Mouse (Mus musculus) hindbrain, embryonic 12.5 days (tissue): Measurements from ENCODE around the gene Cd300ld. TPM values are rescaled to one million over a fixed set of nuclear protein-coding genes. Genes with fewer than 3 reads are reported as not detected.
"Not testable (repeated sequence)": the region's sequence is repeated elsewhere in the genome, so short reads cannot be mapped to it uniquely, and the experiment has no call there.

ENCODE experiments used
- ATAC-seq: fragments of 200-750 bp; cut with Nextera tagmentation; 2 replicates; pipeline ENCODE4 v1.8.0; 2017; ENCODE audit warnings: moderate TSS enrichment; ENCODE audit not compliant: low FRiP score
- H3K27ac ChIP-seq: fragments of 300-500 bp; sonication (generic); 2 replicates; pipeline ENCODE4 v1.5.1; 2016; ENCODE audit warnings: mild to moderate bottlenecking
- H3K27me3 ChIP-seq: fragments of 300-500 bp; sonication (generic); 2 replicates; pipeline ENCODE4 v1.6.1; 2016; ENCODE audit warnings: mild to moderate bottlenecking
- H3K36me3 ChIP-seq: fragments of 300-500 bp; sonication (generic); 2 replicates; pipeline ENCODE4 v1.6.1; 2016; ENCODE audit warnings: mild to moderate bottlenecking
- H3K4me1 ChIP-seq: fragments of 300-500 bp; sonication (generic); 2 replicates; pipeline ENCODE4 v1.6.1; 2016
- H3K4me2 ChIP-seq: fragments of 300-500 bp; sonication (generic); replicated peaks from 2 replicates; pipeline ENCODE4 v1.6.1; 2016; ENCODE audit warnings: mild to moderate bottlenecking
- H3K4me3 ChIP-seq: fragments of 300-500 bp; sonication (generic); 2 replicates; pipeline ENCODE4 v1.5.1; 2016; ENCODE audit warnings: mild to moderate bottlenecking
- H3K9ac ChIP-seq: fragments of 300-500 bp; sonication (generic); 2 replicates; pipeline ENCODE4 v1.6.1; 2016; ENCODE audit warnings: mild to moderate bottlenecking, moderate library complexity
- H3K9me3 ChIP-seq: fragments of 300-500 bp; sonication (generic); replicated peaks from 2 replicates; pipeline ENCODE4 v1.6.1; 2016; ENCODE audit warnings: mild to moderate bottlenecking
- WGBS: fragments of 180-500 bp; shearing (Covaris S2); methylation state at CpG from one replicate; pipeline ENCODE4 v1.1.7; 2016; 5-methylcytosine and 5-hydroxymethylcytosine counted together
- polyA plus RNA-seq: library from polyadenylated mRNA; unstranded; fragments of >200 nt; fragmentation: Nextera tagmentation; extraction: Ambion mirVana; gene quantifications from 2 replicates; pipeline ENCODE4 v1.2.1, GENCODE M21; 2016

Cd300ld gene
- polyA plus RNA-seq = 0.10 and 0.12 TPM in 2 replicates

DNA sequence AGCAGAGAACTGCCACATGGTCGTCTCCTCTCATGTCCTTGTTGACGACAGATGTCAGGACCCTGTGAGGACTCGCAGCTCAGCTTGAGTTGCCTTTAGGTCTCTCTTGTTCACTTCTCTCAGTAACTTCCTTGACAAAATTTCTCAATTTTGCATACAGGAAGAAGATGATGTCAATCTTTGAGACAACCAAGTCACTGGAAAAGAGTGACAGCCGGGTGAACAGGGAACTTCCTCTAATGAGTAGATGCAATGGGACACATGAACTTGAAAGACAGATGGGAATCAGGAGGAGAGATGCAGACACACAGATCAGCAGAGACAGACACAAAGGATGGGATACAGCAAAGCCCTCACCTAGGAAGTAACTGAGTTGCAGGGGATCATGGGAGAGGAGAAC lies at the start of gene Cd300ld:
Cd300ld (minus strand) TSS at position 130 of the 400 bp plus-strand sequence.
- Histone ChIP-seq H3K4me3 (no peak within 1 kb of the TSS), H3K27ac (no peak within 1 kb of the TSS), H3K27me3 (no peaks in the 10 kb centered on the region), H3K9me3 (no peaks in the 10 kb centered on the region), H3K36me3 (no peaks in the 10 kb centered on the region), H3K4me1 (no peaks in the 10 kb centered on the region), H3K4me2 (no peak within 1 kb of the TSS), H3K9ac (no peak within 1 kb of the TSS)
- 86% methylated on average over 4 of the region's 4 CpGs for WGBS
- no peak for ATAC-seq

DNA sequence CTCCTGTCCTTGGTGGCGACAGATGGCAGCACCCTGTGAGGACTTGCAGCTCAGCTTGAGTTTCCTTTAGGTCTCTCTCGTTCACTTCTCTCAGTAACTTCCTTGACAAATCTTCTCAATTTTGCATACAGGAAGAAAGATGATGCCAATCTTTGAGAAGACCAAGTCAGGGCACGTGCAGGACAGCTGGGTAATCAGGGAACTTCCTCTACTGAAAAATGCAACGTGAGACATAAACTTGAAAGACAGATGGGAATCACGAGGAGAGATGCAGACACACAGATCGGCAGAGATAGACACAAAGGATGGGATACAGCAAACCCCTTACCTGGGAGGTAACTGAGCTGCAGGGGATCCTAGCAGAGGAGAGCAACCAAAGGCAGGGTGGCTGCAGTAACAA lies 47.9 kb upstream of the Cd300ld start, which contains the start of gene Cd300ld5:
Cd300ld5 (minus strand) TSS at position 101 of the 400 bp plus-strand sequence.
- WGBS = no CpG with 5 or more reads among the region's 6 CpGs
- H3K9ac ChIP-seq = not testable (repeated sequence)

DNA sequence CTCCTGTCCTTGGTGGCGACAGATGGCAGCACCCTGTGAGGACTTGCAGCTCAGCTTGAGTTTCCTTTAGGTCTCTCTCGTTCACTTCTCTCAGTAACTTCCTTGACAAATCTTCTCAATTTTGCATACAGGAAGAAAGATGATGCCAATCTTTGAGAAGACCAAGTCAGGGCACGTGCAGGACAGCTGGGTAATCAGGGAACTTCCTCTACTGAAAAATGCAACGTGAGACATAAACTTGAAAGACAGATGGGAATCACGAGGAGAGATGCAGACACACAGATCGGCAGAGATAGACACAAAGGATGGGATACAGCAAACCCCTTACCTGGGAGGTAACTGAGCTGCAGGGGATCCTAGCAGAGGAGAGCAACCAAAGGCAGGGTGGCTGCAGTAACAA lies 37.2 kb upstream of the Cd300ld start, which contains the start of gene Cd300ld4:
Cd300ld4 (minus strand) TSS at position 101 of the 400 bp plus-strand sequence.
- H3K9ac ChIP-seq, H3K4me3 ChIP-seq, H3K4me1 ChIP-seq, ATAC-seq, H3K4me2 ChIP-seq, H3K27me3 ChIP-seq, H3K9me3 ChIP-seq, H3K27ac ChIP-seq, H3K36me3 ChIP-seq: not testable (repeated sequence)
- WGBS = no CpG with 5 or more reads among the region's 6 CpGs

More for the DNA sequence above, 47.9 kb upstream of the Cd300ld start, which contains the start of gene Cd300ld5:
- not testable (repeated sequence) for H3K9me3 ChIP-seq, H3K36me3 ChIP-seq, H3K4me3 ChIP-seq, H3K4me1 ChIP-seq, H3K27ac ChIP-seq, ATAC-seq, H3K4me2 ChIP-seq, H3K27me3 ChIP-seq

DNA sequence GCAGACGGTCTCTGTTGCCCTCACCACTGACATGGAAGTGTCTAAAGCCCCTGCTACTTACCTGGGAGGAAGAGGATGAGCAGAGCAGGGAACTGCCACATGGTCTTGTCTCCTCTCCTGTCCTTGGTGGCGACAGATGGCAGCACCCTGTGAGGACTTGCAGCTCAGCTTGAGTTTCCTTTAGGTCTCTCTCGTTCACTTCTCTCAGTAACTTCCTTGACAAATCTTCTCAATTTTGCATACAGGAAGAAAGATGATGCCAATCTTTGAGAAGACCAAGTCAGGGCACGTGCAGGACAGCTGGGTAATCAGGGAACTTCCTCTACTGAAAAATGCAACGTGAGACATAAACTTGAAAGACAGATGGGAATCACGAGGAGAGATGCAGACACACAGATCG lies 26.4 kb upstream of the Cd300ld start, which contains the start of gene Cd300ld2:
Cd300ld2 (minus strand) TSS at position 101 of the 400 bp plus-strand sequence.
- not testable (repeated sequence) for H3K27me3 ChIP-seq, H3K9me3 ChIP-seq, H3K9ac ChIP-seq, H3K4me1 ChIP-seq, ATAC-seq, H3K4me2 ChIP-seq, H3K36me3 ChIP-seq, H3K4me3 ChIP-seq, H3K27ac ChIP-seq
- WGBS = no CpG with 5 or more reads among the region's 7 CpGs

DNA sequence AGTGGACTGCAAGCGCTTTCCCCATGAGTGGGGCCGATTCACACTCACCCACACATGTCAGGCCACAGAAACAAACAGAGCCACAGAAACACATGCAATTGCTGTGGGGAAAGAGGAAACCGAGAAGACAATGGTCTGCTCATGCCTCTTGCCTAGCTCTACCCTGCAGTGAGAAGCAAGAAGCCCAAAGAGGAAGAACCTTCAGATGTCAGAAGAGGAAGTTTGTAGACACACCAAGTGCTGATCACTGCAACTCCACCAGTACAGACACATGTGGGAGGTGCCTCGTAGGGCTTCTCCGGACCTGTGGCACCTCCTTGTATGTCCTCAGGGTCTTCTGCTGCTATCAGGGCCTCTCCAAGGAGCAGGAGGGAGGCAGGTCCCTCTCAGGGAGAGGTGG lies 14.3 kb upstream of the Cd300ld start:
- Histone ChIP-seq H3K9me3 (no peaks in the 10 kb centered on the region), H3K27ac (no peak overlapping the region), H3K4me1 (no peaks in the 10 kb centered on the region), H3K36me3 (no peaks in the 10 kb centered on the region), H3K9ac (no peak overlapping the region), H3K27me3 (no peaks in the 10 kb centered on the region; the same call in 1 of the 2 replicates), H3K4me2 (no peak overlapping the region), H3K4me3 (no peak overlapping the region)
- 89% methylated on average over 5 of the region's 5 CpGs for WGBS
- ATAC-seq = no peak

DNA sequence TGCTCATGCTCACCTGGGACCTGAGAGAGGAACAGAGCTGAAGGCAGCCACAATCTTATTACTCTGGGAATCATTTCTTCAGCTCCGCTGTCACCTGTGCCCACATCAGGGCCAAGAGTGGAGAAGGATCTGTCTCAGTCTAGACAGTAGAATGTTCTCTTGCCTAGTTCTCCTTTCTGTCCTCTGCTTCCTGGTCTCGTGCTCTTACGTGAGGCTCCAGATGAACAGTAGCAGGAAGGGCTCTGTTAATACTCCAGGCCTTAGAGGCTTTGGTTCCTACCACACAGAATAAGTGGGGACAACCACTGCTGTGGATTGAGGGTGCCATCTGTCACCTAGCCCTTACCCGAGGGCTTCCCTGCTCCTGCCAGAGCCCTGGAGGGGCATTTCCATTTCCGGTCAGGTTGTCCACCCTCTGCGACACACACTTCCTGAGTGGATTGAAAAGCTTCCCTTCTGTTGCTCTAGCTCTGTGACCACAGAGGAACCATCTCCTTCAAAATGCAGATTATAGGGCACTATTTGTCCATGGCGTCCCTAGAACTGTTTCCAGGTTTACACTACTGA lies 11.8 kb upstream of the Cd300ld start, which contains the start of gene Cd300c2:
Cd300c2 (minus strand) TSS at position 407 of the 567 bp plus-strand sequence.
- WGBS = 81% methylated on average over 7 of the region's 7 CpGs
- H3K27ac ChIP-seq = no peak within 1 kb of the TSS
- no peak within 1 kb of the TSS for H3K4me2 ChIP-seq
- H3K9me3 ChIP-seq = no peaks in the 10 kb centered on the region
- H3K27me3 ChIP-seq = no peaks in the 10 kb centered on the region; the same call in 1 of the 2 replicates
- no peak within 1 kb of the TSS for H3K4me3 ChIP-seq
- H3K36me3 ChIP-seq = no peaks in the 10 kb centered on the region
- no peaks in the 10 kb centered on the region for H3K4me1 ChIP-seq
- no peak for ATAC-seq
- no peak within 1 kb of the TSS for H3K9ac ChIP-seq

DNA sequence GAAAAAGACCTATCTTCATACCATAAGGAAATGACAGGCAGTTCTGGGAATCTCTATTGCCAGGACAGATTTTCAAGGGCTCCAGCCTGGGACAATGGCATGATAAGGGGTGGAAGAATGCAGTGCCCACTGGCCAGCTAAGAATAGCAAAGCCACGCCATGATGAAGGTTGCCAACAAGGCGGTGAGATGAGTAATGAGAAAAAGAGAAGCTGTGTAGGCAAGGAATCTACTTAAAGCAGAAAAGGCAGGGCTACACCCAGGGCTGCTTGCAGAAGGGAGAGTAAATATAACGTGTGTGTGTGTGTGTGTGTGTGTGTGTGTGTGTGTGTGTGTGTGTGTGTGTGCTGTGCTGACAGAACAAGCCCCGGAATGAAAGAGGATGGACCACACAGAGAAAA lies 7.9 kb downstream of the Cd300ld start:
- 77% methylated on average over 4 of the region's 4 CpGs for WGBS
- no peaks in the 10 kb centered on the region for H3K4me1 ChIP-seq
- ATAC-seq = no peak

DNA sequence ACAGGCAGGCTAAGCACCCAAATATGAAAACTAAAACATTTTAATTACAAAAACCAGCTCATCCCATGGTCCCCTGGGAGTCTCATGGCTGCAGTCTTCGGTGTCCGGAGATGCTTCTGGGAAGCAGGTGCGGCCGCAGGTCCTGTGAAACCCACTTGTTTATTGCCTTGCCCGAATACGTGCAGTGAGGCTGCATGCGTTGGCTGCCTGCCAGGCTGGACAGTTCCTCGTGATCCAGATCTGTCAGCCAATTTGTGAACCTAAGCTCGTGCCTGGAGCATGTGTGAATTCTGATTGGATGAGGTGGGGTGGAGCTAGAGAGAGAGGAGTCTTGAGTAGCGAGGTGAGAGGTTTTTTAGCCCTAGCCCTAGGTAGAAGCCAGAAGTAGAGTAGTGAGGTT lies 17.0 kb downstream of the Cd300ld start:
- ATAC-seq = no peak
- Histone ChIP-seq H3K4me3 (no peak overlapping the region), H3K4me1 (no peaks in the 10 kb centered on the region), H3K9ac (no peak overlapping the region), H3K9me3 (peaks cover 10% of the 10 kb centered on the region; the same call in 1 of the 2 replicates), H3K27me3 (no peaks in the 10 kb centered on the region), H3K27ac (no peak overlapping the region), H3K4me2 (no peak overlapping the region), H3K36me3 (no peaks in the 10 kb centered on the region)
- WGBS = 90% methylated on average over 10 of the region's 10 CpGs

More for the DNA sequence above, 7.9 kb downstream of the Cd300ld start:
- H3K9me3 ChIP-seq = peaks cover 19% of the 10 kb centered on the region
- no peaks in the 10 kb centered on the region for H3K27me3 ChIP-seq
- H3K9ac ChIP-seq = no peak overlapping the region
- no peak overlapping the region for H3K4me2 ChIP-seq
- no peaks in the 10 kb centered on the region for H3K36me3 ChIP-seq
- H3K4me3 ChIP-seq = no peak overlapping the region
- H3K27ac ChIP-seq = no peak overlapping the region

DNA sequence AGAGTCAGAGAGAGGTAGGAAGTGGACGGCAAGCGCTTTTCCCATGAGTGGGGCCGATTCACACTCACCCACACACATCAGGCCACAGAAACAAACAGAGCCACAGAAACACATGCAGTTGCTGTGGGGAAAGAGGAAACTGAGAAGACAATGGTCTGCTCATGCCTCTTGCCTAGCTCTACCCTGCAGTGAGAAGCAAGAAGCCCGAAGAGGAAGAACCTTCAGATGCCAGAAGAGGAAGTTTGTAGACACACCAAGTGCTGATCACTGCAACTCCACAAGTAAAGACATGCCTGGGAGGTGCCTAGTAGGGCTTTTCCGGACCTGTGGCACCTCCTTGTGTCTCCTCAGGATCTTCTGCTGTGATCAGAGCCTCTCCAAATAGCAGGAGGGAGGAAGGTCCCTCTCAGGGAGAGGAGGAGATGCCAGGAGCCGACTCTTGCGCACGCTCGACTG lies 20.9 kb downstream of the Cd300ld start, which contains the start of gene Cd300c:
Cd300c (minus strand) TSS at position 406 of the 456 bp plus-strand sequence.
- no peak within 1 kb of the TSS for H3K9ac ChIP-seq
- 79% methylated on average over 9 of the region's 9 CpGs for WGBS
- ATAC-seq = no peak
- H3K4me2 ChIP-seq = no peak within 1 kb of the TSS
- H3K27me3 ChIP-seq = no peaks in the 10 kb centered on the region
- H3K9me3 ChIP-seq = peaks cover under 1% of the 10 kb centered on the region; the same call in 1 of the 2 replicates
- no peaks in the 10 kb centered on the region for H3K36me3 ChIP-seq
- no peak within 1 kb of the TSS for H3K27ac ChIP-seq
- no peak within 1 kb of the TSS for H3K4me3 ChIP-seq
- H3K4me1 ChIP-seq = no peaks in the 10 kb centered on the region

DNA sequence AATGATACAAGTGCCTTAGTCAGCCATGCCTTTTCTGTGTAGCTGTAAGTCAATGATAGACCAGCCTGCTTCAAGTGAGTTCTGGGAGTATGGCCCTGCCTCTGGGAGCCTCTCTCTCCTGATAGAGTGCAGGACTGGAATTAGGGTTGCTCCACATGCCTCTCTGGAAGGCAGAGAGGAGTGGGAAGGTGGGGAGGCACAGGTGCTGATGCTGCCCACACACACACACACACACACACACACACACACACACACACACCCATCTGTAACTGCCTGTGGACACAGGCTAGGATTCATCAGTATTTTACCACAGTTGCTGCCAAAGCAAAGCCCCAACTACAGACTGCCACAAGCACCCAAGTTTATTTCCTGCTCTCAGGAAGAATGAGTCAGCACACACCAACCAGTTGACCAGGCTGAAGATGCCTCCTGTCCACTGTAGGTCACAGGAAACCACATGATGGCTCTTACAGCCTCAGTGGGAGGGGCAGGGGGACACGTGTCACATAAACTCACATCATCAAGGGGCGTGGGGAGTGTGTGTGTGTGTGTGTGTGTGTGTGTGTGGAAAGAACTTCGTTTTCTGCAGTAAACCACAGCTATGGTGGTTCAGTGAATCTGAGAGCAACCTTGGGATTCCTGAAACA lies 24.4 kb downstream of the Cd300ld start:
- Histone ChIP-seq H3K4me2 (no peak overlapping the region), H3K27me3 (no peaks in the 10 kb centered on the region), H3K4me3 (no peak overlapping the region), H3K4me1 (no peaks in the 10 kb centered on the region), H3K9ac (no peak overlapping the region), H3K36me3 (no peaks in the 10 kb centered on the region), H3K9me3 (no peaks in the 10 kb centered on the region), H3K27ac (no peak overlapping the region)
- WGBS = 58% methylated on average over 3 of the region's 3 CpGs
- ATAC-seq = no peak

DNA sequence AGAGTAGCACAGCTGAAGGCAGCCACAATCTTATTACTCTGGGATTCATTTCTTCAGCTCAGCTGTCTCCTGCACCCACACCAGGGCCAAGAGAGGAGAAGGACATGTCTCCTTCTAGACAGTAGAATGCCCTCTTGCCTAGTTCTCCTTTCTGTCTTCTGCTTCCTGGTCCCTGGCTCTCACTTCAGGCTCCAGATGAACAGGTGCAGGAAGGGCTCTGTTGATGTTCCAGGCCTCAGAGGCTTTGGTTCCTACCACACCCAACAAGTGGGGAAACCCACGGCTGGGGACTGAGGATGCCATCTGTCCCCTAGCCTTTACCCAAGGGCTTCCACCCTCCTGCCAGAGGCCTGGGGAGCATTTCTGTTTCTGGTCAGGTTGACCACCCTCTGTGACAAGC lies 29.4 kb downstream of the Cd300ld start:
- Histone ChIP-seq H3K27ac (no peak overlapping the region), H3K9me3 (no peaks in the 10 kb centered on the region), H3K4me2 (no peak overlapping the region), H3K27me3 (no peaks in the 10 kb centered on the region), H3K9ac (no peak overlapping the region), H3K36me3 (no peaks in the 10 kb centered on the region), H3K4me3 (no peak overlapping the region), H3K4me1 (no peaks in the 10 kb centered on the region)
- ATAC-seq = no peak
- 71% methylated on average over 1 of the region's 1 CpGs for WGBS

DNA sequence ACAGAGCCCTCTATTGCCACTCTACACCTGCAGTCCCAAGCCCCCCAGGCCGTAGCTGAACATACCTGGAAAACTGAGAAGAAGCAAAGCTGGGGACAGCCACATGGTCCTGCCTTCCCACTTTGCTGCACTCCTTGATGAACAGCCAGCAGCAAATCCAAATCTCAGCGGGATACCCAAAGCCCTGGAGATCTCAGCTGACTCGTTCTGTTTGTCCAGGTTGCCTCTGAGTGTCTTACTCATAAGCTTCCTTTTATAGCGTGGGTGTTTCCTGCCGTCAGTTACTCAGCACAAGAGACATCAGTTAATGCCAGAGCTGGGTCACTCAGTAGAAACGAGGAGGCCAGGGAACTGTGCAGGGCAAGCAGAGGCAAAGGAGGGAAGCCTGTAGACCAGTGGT lies 55.6 kb downstream of the Cd300ld start, which contains the start of gene Cd300lb:
Cd300lb (minus strand) TSS at position 243 of the 400 bp plus-strand sequence.
- WGBS = 69% methylated on average over 6 of the region's 6 CpGs
- no peaks in the 10 kb centered on the region for H3K9me3 ChIP-seq
- no peak within 1 kb of the TSS for H3K27ac ChIP-seq
- H3K27me3 ChIP-seq = no peaks in the 10 kb centered on the region
- no peak within 1 kb of the TSS for H3K4me3 ChIP-seq
- no peaks in the 10 kb centered on the region for H3K36me3 ChIP-seq
- no peak for ATAC-seq
- H3K4me2 ChIP-seq = no peak within 1 kb of the TSS
- no peak within 1 kb of the TSS for H3K9ac ChIP-seq
- H3K4me1 ChIP-seq = no peaks in the 10 kb centered on the region
